Mouse (Mus musculus): ENCODE results near the gene Macrod2.

The Macrod2 gene

GRCm38 (mm10) chr2:141545877-141546276 lies 1150.8 kb downstream of the Macrod2 start:
- no peak for DNase-seq

DNA sequence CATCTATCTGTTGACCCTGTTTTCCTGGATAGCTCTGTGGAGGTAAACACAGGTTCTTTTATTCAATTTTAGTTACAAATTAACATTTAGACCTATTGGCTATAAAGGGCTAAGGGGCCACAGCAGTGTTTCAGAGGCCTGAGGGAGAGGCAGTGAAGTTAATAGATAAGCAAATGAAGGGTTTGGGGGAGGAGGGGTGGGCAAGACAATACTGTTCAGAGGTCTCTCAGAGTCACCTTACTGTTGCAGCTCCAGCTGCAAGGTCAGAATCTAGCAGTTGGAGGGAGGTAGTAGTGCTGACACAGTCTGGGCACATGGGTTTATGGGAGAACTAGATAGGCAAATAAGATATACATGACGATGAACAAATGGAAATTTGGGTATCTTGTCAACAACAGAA lies 1156.6 kb downstream of the Macrod2 start:
- DNase-seq = no peak

DNA sequence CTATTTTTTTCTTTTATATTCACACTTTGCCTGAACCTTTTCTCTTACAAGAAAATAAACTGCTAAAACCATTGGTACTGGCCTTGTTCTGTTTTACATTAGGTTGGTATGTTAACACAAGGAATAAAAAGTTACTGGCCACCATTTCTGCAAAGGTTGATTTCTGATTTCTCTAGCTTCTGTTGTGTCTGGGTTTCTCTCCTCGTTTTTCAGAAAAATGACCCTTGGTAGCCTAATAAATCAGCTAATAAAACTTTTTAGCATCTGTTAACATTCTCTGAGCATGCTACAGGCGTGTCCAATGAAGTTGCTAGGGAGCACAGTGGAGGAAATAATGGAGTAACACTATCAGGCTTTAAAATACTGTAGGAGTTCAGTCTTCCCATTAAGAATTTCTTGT lies 1161.6 kb downstream of the Macrod2 start:
- no peak for DNase-seq

- DNase-seq = no peak
Measured at GRCm38 (mm10) chr2:141558242-141558827, 1163.2 kb downstream of the Macrod2 start.

DNA sequence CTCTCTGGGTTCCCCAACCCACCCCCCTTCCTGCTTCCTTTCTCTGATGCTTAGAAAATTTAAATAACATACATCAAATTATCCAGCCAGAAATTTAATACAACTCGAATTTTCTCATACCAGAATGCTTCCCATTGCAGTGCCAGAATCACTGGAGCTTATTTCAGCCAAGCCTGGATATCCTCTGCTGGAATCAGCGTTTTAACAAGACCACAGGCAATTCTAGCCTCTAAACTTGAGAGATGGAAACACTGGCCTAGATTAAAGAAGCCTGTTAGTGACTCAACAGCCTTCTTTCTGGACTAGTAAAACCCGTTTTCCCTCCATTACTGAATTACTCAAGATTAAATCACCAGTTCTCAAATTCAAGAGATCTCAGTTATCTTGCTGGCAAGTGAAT lies 1170.9 kb downstream of the Macrod2 start:
- DNase-seq = no peak

- no peak for DNase-seq
Measured at GRCm38 (mm10) chr2:141571360-141571759, 1176.3 kb downstream of the Macrod2 start.

DNA sequence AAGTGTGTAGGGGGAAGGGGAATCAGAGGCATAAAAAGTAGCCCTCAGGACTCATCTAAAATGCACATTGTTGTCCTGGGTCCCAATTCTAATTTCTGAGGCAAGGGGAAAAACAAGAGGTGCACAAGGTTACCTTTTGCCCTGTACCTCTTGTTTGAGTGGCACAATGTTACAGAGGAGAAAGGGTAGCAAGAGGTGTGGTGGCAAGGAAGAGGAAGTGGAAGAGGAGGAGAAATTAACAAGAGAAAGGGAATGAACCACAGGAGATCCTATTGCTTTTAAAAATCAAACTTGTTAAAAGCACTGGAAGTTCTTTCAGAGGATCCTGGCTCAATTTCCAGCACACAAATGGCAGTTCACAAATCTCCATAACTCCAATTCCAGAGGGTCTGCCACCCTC lies 1183.1 kb downstream of the Macrod2 start:
- no peak for DNase-seq

- no peak for DNase-seq
Measured at GRCm38 (mm10) chr2:141582431-141582830, 1187.3 kb downstream of the Macrod2 start.

- DNase-seq = no peak
Measured at GRCm38 (mm10) chr2:141582933-141583332, 1187.8 kb downstream of the Macrod2 start.

- DNase-seq = peak; percentile 3
Measured at GRCm38 (mm10) chr2:141587290-141587689, 1192.2 kb downstream of the Macrod2 start.

DNA sequence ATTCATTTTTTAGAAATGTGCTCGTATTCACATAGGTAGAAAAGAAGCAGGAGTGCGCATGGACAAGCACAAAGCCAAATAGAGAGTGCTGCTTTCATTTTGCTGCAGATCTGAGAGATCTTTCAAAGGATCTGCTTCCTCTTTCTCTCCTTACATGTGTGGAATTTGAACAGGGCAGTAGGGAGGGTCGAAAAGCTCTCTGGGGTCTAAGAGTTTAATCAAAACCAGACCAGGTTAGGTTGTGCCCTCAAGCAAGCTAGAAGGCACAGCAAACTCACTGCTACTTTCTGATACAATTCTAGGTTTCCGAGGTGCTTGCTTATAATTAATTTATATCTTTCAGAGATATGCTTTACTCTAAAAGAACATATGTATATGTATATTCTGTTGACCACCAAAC lies 1196.2 kb downstream of the Macrod2 start:
- DNase-seq = no peak

GRCm38 (mm10) chr2:141594811-141595210 lies 1199.7 kb downstream of the Macrod2 start:
- no peak for DNase-seq

GRCm38 (mm10) chr2:141617721-141618120 lies 1222.6 kb downstream of the Macrod2 start:
- DNase-seq = no peak

GRCm38 (mm10) chr2:141618257-141618656 lies 1223.1 kb downstream of the Macrod2 start:
- peak; percentile 18 for DNase-seq

GRCm38 (mm10) chr2:141664051-141664450 lies 1268.9 kb downstream of the Macrod2 start:
- no peak for DNase-seq

- DNase-seq = no peak
Measured at GRCm38 (mm10) chr2:141672814-141673213, 1277.7 kb downstream of the Macrod2 start.

- DNase-seq = peak; percentile 4
Measured at GRCm38 (mm10) chr2:141673405-141673804, 1278.3 kb downstream of the Macrod2 start.

GRCm38 (mm10) chr2:141697541-141697940 lies 1302.4 kb downstream of the Macrod2 start:
- no peak for DNase-seq

GRCm38 (mm10) chr2:141698320-141698719 lies 1303.2 kb downstream of the Macrod2 start:
- no peak for DNase-seq

GRCm38 (mm10) chr2:141700759-141701452 lies 1305.8 kb downstream of the Macrod2 start:
- no peak for DNase-seq

- no peak for DNase-seq
Measured at GRCm38 (mm10) chr2:141711785-141712184, 1316.7 kb downstream of the Macrod2 start.

- no peak for DNase-seq
Measured at GRCm38 (mm10) chr2:141712265-141712664, 1317.2 kb downstream of the Macrod2 start.

DNA sequence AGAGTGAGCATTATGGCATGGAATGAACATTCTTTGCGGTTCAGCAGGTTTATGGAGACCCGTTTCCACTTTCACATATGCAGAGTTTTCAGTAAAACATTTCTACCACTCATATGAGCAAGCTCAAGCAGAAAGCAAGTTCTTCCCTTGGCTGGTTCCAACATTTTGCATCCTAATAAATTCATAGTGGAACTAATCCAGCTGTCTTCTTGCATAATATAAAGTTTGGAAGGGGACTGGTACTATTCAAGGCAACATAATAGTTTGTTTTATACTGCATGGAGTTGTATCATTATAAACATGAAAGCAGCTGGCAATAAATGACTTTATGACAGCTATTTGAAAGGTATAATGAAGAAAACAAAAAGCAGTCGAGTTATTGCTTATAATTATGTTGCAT lies 1320.0 kb downstream of the Macrod2 start:
- no peak for DNase-seq

DNA sequence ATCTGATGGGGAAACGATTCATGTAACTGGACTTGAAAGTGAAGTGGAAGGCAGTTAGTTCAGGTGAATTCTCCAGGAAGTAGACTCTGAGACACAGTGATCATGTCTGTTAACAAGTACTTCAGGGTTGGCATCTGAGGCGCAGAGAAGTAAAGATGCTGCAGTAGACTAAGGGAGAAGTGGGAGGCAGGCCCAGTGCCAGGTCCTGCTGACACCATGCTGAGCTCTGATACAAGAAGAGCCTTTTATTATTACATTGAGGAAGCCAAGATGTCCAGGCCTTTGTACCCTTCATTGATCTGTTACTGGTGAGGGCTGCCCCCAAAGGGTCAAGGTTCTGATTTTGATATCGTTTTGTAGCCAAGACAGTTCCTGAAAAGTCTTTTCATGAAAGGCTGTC lies 1327.4 kb downstream of the Macrod2 start:
- DNase-seq = no peak

DNA sequence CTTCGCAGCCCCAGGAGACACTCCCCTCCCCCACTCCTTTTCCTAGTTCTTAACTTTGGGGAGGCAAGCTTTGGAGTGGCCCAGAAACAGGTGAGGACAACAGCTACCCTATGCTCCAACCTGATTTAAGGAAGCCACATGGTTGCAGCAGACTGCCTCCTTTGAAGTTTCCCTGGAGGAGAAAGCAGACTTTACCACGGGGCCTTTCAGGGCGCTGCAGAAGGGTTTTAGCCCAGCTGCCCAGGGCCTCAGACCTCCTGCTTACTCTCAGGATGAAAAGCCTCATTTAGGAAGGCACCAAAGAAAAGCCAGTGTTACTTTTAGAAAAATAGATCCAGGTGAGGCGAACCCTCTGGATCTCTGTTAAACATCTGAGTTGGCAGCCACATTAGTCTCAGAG lies 1333.9 kb downstream of the Macrod2 start:
- no peak for DNase-seq
